Mouse (Mus musculus): ENCODE results near the gene Rwdd2b.

GRCm38 (mm10) chr16:87427516-87427915 lies 12.9 kb downstream of the Rwdd2b start:
- TF ChIP-seq HCFC1 (IDR thresholded peaks at IDR 0.05; ENCODE audit: borderline replicate concordance, insufficient read depth, low read length) (no peak), ZNF384 (IDR thresholded peaks at IDR 0.05; ENCODE audit: low read depth, low read length) (no peak), CHD2 (IDR thresholded peaks at IDR 0.05; ENCODE audit: low read depth, low read length) (no peak), MAFK (IDR thresholded peaks at IDR 0.05; ENCODE audit: insufficient read depth, low read depth, low read length) (no peak)

Data from ES-E14 (cell line).